Mouse (Mus musculus): Measurements from ENCODE around the gene Thbd. TPM values are rescaled to one million over a fixed set of nuclear protein-coding genes. Genes with fewer than 3 reads are reported as not detected.
A peak's percentile ranks its signal among the peaks of the same experiment; 100 is the strongest.

The Thbd gene
- polyA plus RNA-seq, 1 experiment from 2014 or later, result 14.7 TPM

- ATAC-seq (replicated peaks; ENCODE audit: low FRiP score, low read depth), result no peak
- Histone ChIP-seq H3K27ac (no peak overlapping the region), H3K4me3 (replicated peaks; ENCODE audit: low read depth, low read length) (no peak overlapping the region), H3K9ac (ENCODE audit: low read depth, low read length) (no peak overlapping the region), H3K27me3 (ENCODE audit: insufficient read depth, low read length) (peaks cover 11% of the 10 kb centered on the region), H3K4me1 (replicated peaks; ENCODE audit: insufficient read depth, low read length) (peaks cover 15% of the 10 kb centered on the region), H3K9me3 (replicated peaks; ENCODE audit: low read length) (no peaks in the 10 kb centered on the region), H3K36me3 (ENCODE audit: insufficient read depth, low read length) (no peaks in the 10 kb centered on the region), H3K4me2 (ENCODE audit: low read length) (0 out of 2 replicates have a peak overlapping the region, but pooled peaks have one; percentile 88)
- no peak for DNase-seq (ENCODE audit: low spot score)
- TF ChIP-seq CTCF (IDR thresholded peaks at IDR 0.05; ENCODE audit: low read depth), result no peak
- WGBS, result 76% methylated on average over 10 of the region's 10 CpGs
These were observed 11.8 kb downstream of the Thbd start for GRCm38 (mm10) chr2:148396209-148396608.

- peak; percentile 57 for DNase-seq (ENCODE audit: low spot score)
- ATAC-seq (replicated peaks; ENCODE audit: low FRiP score, low read depth), result peak; percentile 71; the same call in 1 of the 2 replicates
- Histone ChIP-seq H3K4me2 (ENCODE audit: low read length) (peak within 1 kb of the TSS; percentile 88), H3K27me3 (ENCODE audit: insufficient read depth, low read length) (peaks cover 11% of the 10 kb centered on the region), H3K9me3 (replicated peaks; ENCODE audit: low read length) (no peaks in the 10 kb centered on the region), H3K9ac (ENCODE audit: low read depth, low read length) (peak within 1 kb of the TSS; percentile 31; the same call in 1 of the 2 replicates), H3K36me3 (ENCODE audit: insufficient read depth, low read length) (no peaks in the 10 kb centered on the region), H3K27ac (no peak within 1 kb of the TSS), H3K4me1 (replicated peaks; ENCODE audit: insufficient read depth, low read length) (peaks cover 15% of the 10 kb centered on the region), H3K4me3 (replicated peaks; ENCODE audit: low read depth, low read length) (peak within 1 kb of the TSS; percentile 43)
- WGBS, result 3% methylated on average over 82 of the region's 83 CpGs
- TF ChIP-seq CTCF (IDR thresholded peaks at IDR 0.05; ENCODE audit: low read depth), result peak; percentile 71
These were observed 12.6 kb downstream of the Thbd start, which contains the start of gene Sstr4 for GRCm38 (mm10) chr2:148395131-148396051. Gene Sstr4, plus strand, starts transcription at chr2:148395344.

GRCm38 (mm10) chr2:148393846-148394245 lies 14.1 kb downstream of the Thbd start:
- Histone ChIP-seq H3K9ac (ENCODE audit: low read depth, low read length) (no peak overlapping the region), H3K4me2 (ENCODE audit: low read length) (no peak overlapping the region), H3K4me3 (replicated peaks; ENCODE audit: low read depth, low read length) (no peak overlapping the region), H3K9me3 (replicated peaks; ENCODE audit: low read length) (no peaks in the 10 kb centered on the region), H3K4me1 (replicated peaks; ENCODE audit: insufficient read depth, low read length) (peaks cover 15% of the 10 kb centered on the region), H3K36me3 (ENCODE audit: insufficient read depth, low read length) (no peaks in the 10 kb centered on the region), H3K27ac (no peak overlapping the region), H3K27me3 (ENCODE audit: insufficient read depth, low read length) (peaks cover 11% of the 10 kb centered on the region)
- no peak for TF ChIP-seq CTCF (IDR thresholded peaks at IDR 0.05; ENCODE audit: low read depth)
- DNase-seq (ENCODE audit: low spot score), result no peak
- ATAC-seq (replicated peaks; ENCODE audit: low FRiP score, low read depth), result no peak

GRCm38 (mm10) chr2:148393149-148393548 lies 14.8 kb downstream of the Thbd start:
- WGBS, result 55% methylated on average over 1 of the region's 1 CpGs
- ATAC-seq (replicated peaks; ENCODE audit: low FRiP score, low read depth), result no peak

GRCm38 (mm10) chr2:148387652-148388581 lies 20.1 kb downstream of the Thbd start:
- ATAC-seq (replicated peaks; ENCODE audit: low FRiP score, low read depth) (no peak), DNase-seq (ENCODE audit: low spot score) (no peak)
- Histone ChIP-seq H3K4me1 (replicated peaks; ENCODE audit: insufficient read depth, low read length) (no peaks in the 10 kb centered on the region), H3K27me3 (ENCODE audit: insufficient read depth, low read length) (no peaks in the 10 kb centered on the region), H3K9me3 (replicated peaks; ENCODE audit: low read length) (no peaks in the 10 kb centered on the region), H3K36me3 (ENCODE audit: insufficient read depth, low read length) (no peaks in the 10 kb centered on the region), H3K4me2 (ENCODE audit: low read length) (no peak overlapping the region), H3K4me3 (replicated peaks; ENCODE audit: low read depth, low read length) (no peak overlapping the region), H3K9ac (ENCODE audit: low read depth, low read length) (no peak overlapping the region), H3K27ac (no peak overlapping the region)
- TF ChIP-seq CTCF (IDR thresholded peaks at IDR 0.05; ENCODE audit: low read depth), result no peak
- WGBS, result 46% methylated on average over 6 of the region's 6 CpGs

More at GRCm38 (mm10) chr2:148393149-148393548, 14.8 kb downstream of the Thbd start:
- Histone ChIP-seq H3K4me2 (ENCODE audit: low read length) (no peak overlapping the region), H3K4me3 (replicated peaks; ENCODE audit: low read depth, low read length) (no peak overlapping the region), H3K9ac (ENCODE audit: low read depth, low read length) (no peak overlapping the region), H3K27ac (no peak overlapping the region), H3K27me3 (ENCODE audit: insufficient read depth, low read length) (peaks cover 11% of the 10 kb centered on the region), H3K9me3 (replicated peaks; ENCODE audit: low read length) (no peaks in the 10 kb centered on the region), H3K4me1 (replicated peaks; ENCODE audit: insufficient read depth, low read length) (peaks cover 15% of the 10 kb centered on the region), H3K36me3 (ENCODE audit: insufficient read depth, low read length) (no peaks in the 10 kb centered on the region)
- DNase-seq (ENCODE audit: low spot score), result no peak
- TF ChIP-seq CTCF (IDR thresholded peaks at IDR 0.05; ENCODE audit: low read depth), result no peak

- Histone ChIP-seq H3K36me3 (ENCODE audit: insufficient read depth, low read length) (no peaks in the 10 kb centered on the region), H3K4me1 (replicated peaks; ENCODE audit: insufficient read depth, low read length) (no peaks in the 10 kb centered on the region), H3K27me3 (ENCODE audit: insufficient read depth, low read length) (no peaks in the 10 kb centered on the region), H3K9me3 (replicated peaks; ENCODE audit: low read length) (no peaks in the 10 kb centered on the region), H3K9ac (ENCODE audit: low read depth, low read length) (no peak overlapping the region), H3K4me3 (replicated peaks; ENCODE audit: low read depth, low read length) (no peak overlapping the region), H3K27ac (no peak overlapping the region), H3K4me2 (ENCODE audit: low read length) (no peak overlapping the region)
- ATAC-seq (replicated peaks; ENCODE audit: low FRiP score, low read depth), result no peak
- 87% methylated on average over 2 of the region's 2 CpGs for WGBS
- TF ChIP-seq CTCF (IDR thresholded peaks at IDR 0.05; ENCODE audit: low read depth), result no peak
- no peak for DNase-seq (ENCODE audit: low spot score)
These were observed 21.1 kb downstream of the Thbd start for GRCm38 (mm10) chr2:148386927-148387326.

All from kidney, postnatal 0 days (tissue).